Mouse (Mus musculus) CH12.LX (cell line): Measurements from ENCODE around the gene B3galt1. TPM values are rescaled to one million over a fixed set of nuclear protein-coding genes. Genes with fewer than 3 reads are reported as not detected.

Experiments
- DNase-seq: peaks from one replicate; pipeline ENCODE4 v3.0.0-alpha.2; 2013; ENCODE audit errors: extremely low read depth
- H3K27ac ChIP-seq: 2 replicates; pipeline ENCODE4 v1.5.1; 2012; ENCODE audit warnings: low read depth, mild to moderate bottlenecking, control low read depth, moderate library complexity; ENCODE audit not compliant: insufficient read depth
- H3K27me3 ChIP-seq: replicated peaks from 2 replicates; pipeline ENCODE3; 2012; ENCODE audit warnings: inconsistent platforms
- H3K36me3 ChIP-seq, 2 experiments: replicated peaks in 1 of 2; 2 replicates each; pipeline versions ENCODE3 to v1.6.1; 2012; ENCODE audit warnings: inconsistent platforms in 1 of 2, low read length in 1 of 2, mild to moderate bottlenecking in 1 of 2, mixed read lengths in 1 of 2, moderate library complexity in 1 of 2; ENCODE audit not compliant: control insufficient read depth in 1 of 2, insufficient read depth in 1 of 2
- H3K4me1 ChIP-seq, 2 experiments: 2 replicates each; pipeline ENCODE4 v1.6.1; 2012; ENCODE audit warnings: inconsistent platforms in 1 of 2, moderate library complexity in 1 of 2; ENCODE audit not compliant: insufficient read depth in 2 of 2, control insufficient read depth in 1 of 2
- H3K4me2 ChIP-seq: 2 replicates; pipeline ENCODE4 v1.6.1; 2012; ENCODE audit warnings: low read depth, mild to moderate bottlenecking, control low read depth; ENCODE audit not compliant: poor library complexity, insufficient read depth, severe bottlenecking
- H3K4me3 ChIP-seq, 3 experiments: fragments of 150-350 bp in 1 of 3; sonication (generic) in 1 of 3; replicated peaks in 1 of 3; 2 replicates each; pipeline versions ENCODE3 to v1.5.1; 2011 to 2012; ENCODE audit warnings: low read depth in 2 of 3, low read length in 2 of 3, mild to moderate bottlenecking in 2 of 3, moderate library complexity in 2 of 3, control low read depth in 1 of 3, improper control_type of control experiment in 1 of 3, inconsistent platforms in 1 of 3, mixed read lengths in 1 of 3; ENCODE audit not compliant: poor library complexity in 1 of 3
- H3K79me2 ChIP-seq: replicated peaks from 2 replicates; pipeline ENCODE4 v1.6.1; 2012; ENCODE audit warnings: mild to moderate bottlenecking, moderate library complexity; ENCODE audit not compliant: control insufficient read depth, poor library complexity, insufficient read depth, severe bottlenecking; ENCODE audit errors: extremely low read depth
- H3K9ac ChIP-seq: 2 replicates; pipeline ENCODE4 v1.6.1; 2012; ENCODE audit warnings: low read depth, mild to moderate bottlenecking, control low read depth, moderate library complexity; ENCODE audit not compliant: insufficient read depth
- H3K9me3 ChIP-seq: replicated peaks from 2 replicates; pipeline ENCODE3; 2012; ENCODE audit warnings: low read length, inconsistent platforms, mixed read lengths
- CHD1 ChIP-seq: IDR thresholded peaks from 2 replicates; pipeline ENCODE4 v1.6.1; 2012; ENCODE audit warnings: low read depth, low read length, improper control_type of control experiment, inconsistent platforms
- CHD2 ChIP-seq: IDR thresholded peaks from 2 replicates; pipeline ENCODE4 v1.6.1; 2011; ENCODE audit warnings: low read length, improper control_type of control experiment
- CTCF ChIP-seq, 2 experiments: IDR thresholded peaks in 1 of 2; conservative IDR thresholded peaks in 1 of 2; 2 replicates each; pipeline ENCODE4 v1.5.1; 2011 to 2012; ENCODE audit warnings: low read depth in 2 of 2, low read length in 2 of 2, improper control_type of control experiment in 1 of 2, inconsistent platforms in 1 of 2, mild to moderate bottlenecking in 1 of 2, moderate library complexity in 1 of 2
- EP300 ChIP-seq: IDR thresholded peaks from 2 replicates; pipeline ENCODE4 v1.6.1; 2011; ENCODE audit warnings: low read length, improper control_type of control experiment
- GABPA ChIP-seq: IDR thresholded peaks from 2 replicates; pipeline ENCODE4 v1.6.1; 2012; ENCODE audit warnings: low read depth, low read length, improper control_type of control experiment, inconsistent platforms; ENCODE audit not compliant: insufficient replicate concordance
- IRF4 ChIP-seq: IDR thresholded peaks from 2 replicates; pipeline ENCODE4 v1.6.1; 2014; ENCODE audit warnings: low read depth, mild to moderate bottlenecking, inconsistent platforms, low read length, improper control_type of control experiment
- JUN ChIP-seq: IDR thresholded peaks from 2 replicates; pipeline ENCODE4 v1.6.1; 2011; ENCODE audit warnings: low read depth, mild to moderate bottlenecking, low read length, improper control_type of control experiment, moderate library complexity; ENCODE audit not compliant: insufficient read depth
- KAT2A ChIP-seq: IDR thresholded peaks from 2 replicates; pipeline ENCODE4 v1.6.1; 2012; ENCODE audit warnings: low read length, improper control_type of control experiment, inconsistent platforms; ENCODE audit not compliant: insufficient replicate concordance
- MAFK ChIP-seq: IDR thresholded peaks from 2 replicates; pipeline ENCODE4 v1.6.1; 2011; ENCODE audit warnings: low read length, improper control_type of control experiment; ENCODE audit not compliant: insufficient replicate concordance
- MAZ ChIP-seq: IDR thresholded peaks from 2 replicates; pipeline ENCODE4 v1.6.1; 2012; ENCODE audit warnings: low read depth, mild to moderate bottlenecking, inconsistent platforms, low read length, improper control_type of control experiment, moderate library complexity
- MXI1 ChIP-seq: IDR thresholded peaks from 2 replicates; pipeline ENCODE4 v1.6.1; 2011; ENCODE audit warnings: mild to moderate bottlenecking, low read depth, low read length, improper control_type of control experiment
- NELFE ChIP-seq: IDR thresholded peaks from 2 replicates; pipeline ENCODE4 v1.6.1; 2011; ENCODE audit warnings: low read depth, low read length, improper control_type of control experiment
- POLR2AphosphoS2 ChIP-seq: IDR thresholded peaks from 2 replicates; pipeline ENCODE4 v1.6.1; 2011; ENCODE audit warnings: low read depth, low read length, improper control_type of control experiment
- SIN3A ChIP-seq: IDR thresholded peaks from 2 replicates; pipeline ENCODE4 v1.6.1; 2012; ENCODE audit warnings: low read length, improper control_type of control experiment, inconsistent platforms
- SMC3 ChIP-seq: IDR thresholded peaks from 2 replicates; pipeline ENCODE4 v1.6.1; 2011; ENCODE audit warnings: low read depth, low read length, improper control_type of control experiment
- TBP ChIP-seq: conservative IDR thresholded peaks from 2 replicates; pipeline ENCODE4 v1.6.1; 2011; ENCODE audit warnings: low read depth, low read length, improper control_type of control experiment
- UBTF ChIP-seq: IDR thresholded peaks from 2 replicates; pipeline ENCODE4 v1.6.1; 2012; ENCODE audit warnings: low read depth, mild to moderate bottlenecking, inconsistent platforms, low read length, improper control_type of control experiment, moderate library complexity
- ZMIZ1 ChIP-seq: IDR thresholded peaks from 2 replicates; pipeline ENCODE4 v1.6.1; 2012; ENCODE audit warnings: low read depth, mild to moderate bottlenecking, inconsistent platforms, low read length, improper control_type of control experiment
- dilution Hi-C: fragments of 300-500 bp; cut with MboI; formaldehyde crosslinking; loops from 2 replicates; pipeline ENCODE4 v1.14.3; 2020; ENCODE audit warnings: low sequenced_read_pairs; ENCODE audit not compliant: extremely low pct_unique_long_range_greater_than_20kb, extremely low pct_ligation_motif_present
- in situ Hi-C: fragments of 300-500 bp; cut with MboI; formaldehyde crosslinking; loops from 3 replicates; pipeline ENCODE4 v1.14.3; 2019; ENCODE audit warnings: low sequenced_read_pairs, low pct_ligation_motif_present, low pct_unique_long_range_greater_than_20kb, mixed read lengths
- polyA plus RNA-seq: library from polyadenylated mRNA; unstranded; fragments of >175 nt; gene quantifications from 2 replicates; pipeline ENCODE4 v1.2.1, GENCODE M21; 2012; ENCODE audit warnings: low read depth; ENCODE audit not compliant: insufficient read length
- total RNA-seq, 2 experiments: library from RNA; depleted of rRNA; stranded (reverse); fragments of 300-350 nt in 1 of 2; fragments of >200 nt in 1 of 2; gene quantifications; 2 replicates each; pipeline ENCODE4 v1.2.3; 2012 to 2014

Gene B3galt1
- total and polyA plus RNA-seq, 3 experiments: not detected

DNA sequence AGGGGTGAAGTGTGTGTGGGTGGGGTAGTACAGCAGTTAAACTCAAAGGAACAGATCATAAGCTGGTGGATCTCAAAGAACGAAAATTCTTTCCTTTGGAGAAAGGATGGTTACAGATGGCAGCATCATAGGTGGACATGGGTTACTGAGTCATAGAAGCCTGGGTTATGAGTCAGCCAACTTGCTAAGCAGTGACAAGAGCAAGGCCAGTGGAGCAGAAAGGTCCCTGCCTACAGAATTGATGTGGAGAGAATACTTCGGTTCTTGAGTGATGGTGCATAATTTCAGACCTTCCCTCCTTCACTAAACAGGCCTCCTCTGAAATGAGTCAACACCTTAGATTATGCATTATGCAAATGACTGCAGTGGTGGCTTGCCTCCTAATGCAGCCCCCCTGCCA lies 525.9 kb downstream of the B3galt1 start:
- DNase-seq: no peak
- Histone ChIP-seq H3K79me2 (no peaks in the 10 kb centered on the region), H3K27ac (no peak overlapping the region), H3K4me1 (no peaks in the 10 kb centered on the region), H3K27me3 (no peaks in the 10 kb centered on the region), H3K9ac (no peak overlapping the region), H3K36me3 (no peaks in the 10 kb centered on the region), H3K4me3 (no peak overlapping the region), H3K4me2 (no peak overlapping the region), H3K9me3 (peaks cover 52% of the 10 kb centered on the region)
- dilution Hi-C loops (no loop called here), in situ Hi-C loops (no loop called here)
- TF ChIP-seq GABPA: no peak
- no peak for TF ChIP-seq SIN3A
- TF ChIP-seq EP300: no peak
- no peak for TF ChIP-seq IRF4
- no peak for TF ChIP-seq ZMIZ1
- TF ChIP-seq MAFK: no peak
- no peak for TF ChIP-seq MXI1
- no peak for TF ChIP-seq CHD1
- no peak for TF ChIP-seq TBP
- TF ChIP-seq CHD2: no peak

- no peak for DNase-seq
- Histone ChIP-seq H3K79me2 (no peaks in the 10 kb centered on the region), H3K4me2 (no peak overlapping the region), H3K4me1 (no peaks in the 10 kb centered on the region), H3K9me3 (peaks cover 31% of the 10 kb centered on the region), H3K36me3 (no peaks in the 10 kb centered on the region), H3K9ac (no peak overlapping the region), H3K4me3 (no peak overlapping the region), H3K27me3 (no peaks in the 10 kb centered on the region), H3K27ac (no peak overlapping the region)
- dilution Hi-C loops (no loop called here), in situ Hi-C loops (no loop called here)
- TF ChIP-seq NELFE (no peak), SMC3 (no peak), UBTF (no peak), JUN (no peak), CHD2 (no peak), KAT2A (no peak), CTCF (conservative IDR thresholded peaks at IDR 0.05 in 1 of 2, IDR thresholded peaks at IDR 0.05 in 1 of 2; ENCODE audit: low read depth in 2 of 2, low read length in 2 of 2) (no peak), POLR2AphosphoS2 (no peak), MAZ (no peak)
These were observed 539.0 kb downstream of the B3galt1 start for GRCm38 (mm10) chr2:68104641-68105040.
